Mouse (Mus musculus): ENCODE measurements around the gene Olfr1193. TPM values are rescaled to one million over a fixed set of nuclear protein-coding genes. Genes with fewer than 3 reads are reported as not detected.

Gene Olfr1193
- not detected in 2 replicates for polyA plus RNA-seq (2012; rRNA removed)

DNA sequence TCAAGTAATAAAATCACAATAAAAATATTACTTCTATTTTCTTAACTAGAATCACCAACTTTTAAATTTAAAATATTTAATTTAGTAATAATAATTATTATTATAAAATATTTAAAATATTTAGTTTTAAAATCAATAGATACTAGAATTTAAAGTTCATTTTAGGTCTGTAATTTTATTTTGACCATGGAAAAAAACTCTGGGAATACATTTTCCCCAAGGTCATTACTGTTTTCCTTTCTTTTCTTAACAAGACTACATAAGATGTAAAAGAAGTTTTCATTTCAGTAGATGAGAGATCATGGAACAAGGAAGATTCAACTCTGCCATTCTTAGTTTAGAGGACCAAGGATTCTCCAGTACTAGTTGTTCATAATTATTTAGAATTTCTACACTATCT, at the start of gene Olfr1193:
Gene Olfr1193 (plus strand): TSS at position 301 of the 400 bp plus-strand sequence.

DNA sequence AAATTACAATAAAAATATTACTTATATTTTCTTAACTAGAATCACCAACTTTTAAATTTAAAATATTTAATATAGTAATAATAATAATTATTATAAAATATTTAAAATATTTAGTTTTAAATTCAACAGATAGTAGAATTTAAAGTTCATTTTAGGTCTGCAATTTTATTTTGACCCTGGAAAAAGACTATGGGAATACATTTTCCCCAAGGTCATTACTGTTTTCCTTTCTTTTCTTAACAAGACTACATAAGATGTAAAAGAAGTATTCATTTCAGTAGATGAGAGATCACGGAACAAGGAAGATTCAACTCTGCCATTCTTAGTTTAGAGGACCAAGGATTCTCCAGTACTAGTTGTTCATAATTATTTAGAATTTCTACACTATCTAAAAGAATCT, 35.2 kb upstream of the Olfr1193 start, which contains the start of gene Olfr1191-ps1:
Gene Olfr1191-ps1 (plus strand): TSS at position 301 of the 400 bp plus-strand sequence.

DNA sequence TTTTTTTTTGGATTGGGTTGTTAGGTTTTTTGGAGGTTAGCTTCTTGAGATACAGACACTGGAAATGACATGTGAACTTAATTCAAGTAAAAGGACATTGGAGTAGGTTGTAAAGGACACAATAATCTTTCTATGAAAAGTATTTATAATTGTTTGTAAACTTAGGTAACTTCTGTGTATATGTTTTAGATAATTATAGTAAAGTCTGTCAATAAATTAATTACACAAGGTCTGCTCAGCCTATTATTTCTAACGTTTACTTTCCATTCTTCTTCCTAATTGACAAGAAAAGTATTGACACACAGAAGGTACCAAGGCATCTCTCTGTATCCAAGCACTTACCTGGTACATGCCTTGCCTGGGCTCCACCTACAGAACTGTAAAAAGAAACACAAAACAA, 27.2 kb upstream of the Olfr1193 start, which contains the start of gene Olfr1192-ps1:
Gene Olfr1192-ps1 (plus strand): TSS at position 301 of the 400 bp plus-strand sequence.

DNA sequence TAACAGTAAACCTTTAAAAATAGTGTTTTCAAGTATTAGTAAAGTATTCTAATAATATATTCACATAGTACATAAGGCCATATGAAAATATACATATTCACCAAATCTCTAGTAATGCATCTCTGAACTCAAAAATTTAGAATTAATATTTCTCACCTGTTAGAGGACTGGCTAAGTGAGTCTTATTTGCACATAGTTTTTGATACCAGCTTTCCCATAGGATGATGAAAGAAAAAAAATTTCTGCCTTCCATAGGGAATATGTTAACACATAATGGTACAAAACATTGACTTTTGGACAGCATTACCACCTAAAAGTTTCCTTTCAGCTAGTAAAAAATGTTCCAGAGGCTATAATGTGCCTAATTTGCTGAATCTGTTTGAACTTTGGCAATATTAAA, 13.7 kb downstream of the Olfr1193 start, which contains the start of gene Olfr1195:
Gene Olfr1195 (minus strand): TSS at position 101 of the 400 bp plus-strand sequence.

DNA sequence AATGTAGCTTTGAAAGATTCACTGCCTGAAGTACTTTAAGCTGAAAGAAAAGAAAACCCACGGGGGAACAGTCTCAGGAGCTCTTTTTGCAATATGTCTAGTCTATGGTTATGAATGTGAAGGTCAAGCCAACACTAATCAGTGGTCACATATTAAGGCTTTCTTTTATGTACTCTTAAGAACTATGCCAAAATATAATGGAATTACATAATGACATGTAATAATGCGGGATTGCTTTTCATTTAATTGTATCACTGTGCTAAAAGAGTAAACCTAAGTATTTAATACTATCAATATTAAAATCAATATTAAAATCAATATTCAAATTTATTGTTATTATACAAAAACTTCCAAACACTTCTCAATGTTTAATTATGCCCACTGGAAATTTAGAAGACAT, 29.1 kb downstream of the Olfr1193 start, which contains the start of gene Olfr1196:
Gene Olfr1196 (minus strand): TSS at position 101 of the 400 bp plus-strand sequence.

Other genes starting within 250 kb of the Olfr1193 start
- not detected in 2 replicates for gene Olfr1181, start 249.5 kb upstream of the Olfr1193 start, polyA plus RNA-seq (2012; rRNA removed)
- not detected in 2 replicates for gene Gm13757, start 226.5 kb upstream of the Olfr1193 start, polyA plus RNA-seq (2012; rRNA removed)
- gene Olfr1183, start 220.8 kb upstream of the Olfr1193 start, polyA plus RNA-seq (2012; rRNA removed): not detected in 2 replicates
- gene Olfr1184, start 192.0 kb upstream of the Olfr1193 start, polyA plus RNA-seq (2012; rRNA removed): not detected in 2 replicates
- not detected in 2 replicates for gene Olfr1185-ps1, start 182.3 kb upstream of the Olfr1193 start, polyA plus RNA-seq (2012; rRNA removed)
- gene Olfr1186, start 157.1 kb upstream of the Olfr1193 start, polyA plus RNA-seq (2012; rRNA removed): not detected in 2 replicates
- gene Olfr1188, start 118.7 kb upstream of the Olfr1193 start, polyA plus RNA-seq (2012; rRNA removed): not detected in 2 replicates
- not detected in 2 replicates for gene Olfr1189, start 89.2 kb upstream of the Olfr1193 start, polyA plus RNA-seq (2012; rRNA removed)
- gene Olfr1191-ps1, start 35.1 kb upstream of the Olfr1193 start, polyA plus RNA-seq (2012; rRNA removed): not detected in 2 replicates
- not detected in 2 replicates for gene Olfr1192-ps1, start 27.1 kb upstream of the Olfr1193 start, polyA plus RNA-seq (2012; rRNA removed)
- gene Olfr1195, start 13.6 kb downstream of the Olfr1193 start, polyA plus RNA-seq (2012; rRNA removed): not detected in 2 replicates
- gene Olfr1196, start 29.0 kb downstream of the Olfr1193 start, polyA plus RNA-seq (2012; rRNA removed): not detected in 2 replicates
- not detected in 2 replicates for gene Olfr1197, start 56.7 kb downstream of the Olfr1193 start, polyA plus RNA-seq (2012; rRNA removed)
- gene Olfr1198, start 75.7 kb downstream of the Olfr1193 start, polyA plus RNA-seq (2012; rRNA removed): not detected in 2 replicates
- not detected in 2 replicates for gene Olfr1199, start 84.8 kb downstream of the Olfr1193 start, polyA plus RNA-seq (2012; rRNA removed)
- not detected in 2 replicates for gene Olfr1200, start 94.9 kb downstream of the Olfr1193 start, polyA plus RNA-seq (2012; rRNA removed)
- gene Olfr1201, start 117.4 kb downstream of the Olfr1193 start, polyA plus RNA-seq (2012; rRNA removed): not detected in 2 replicates
- not detected in 2 replicates for gene Olfr1202, start 138.9 kb downstream of the Olfr1193 start, polyA plus RNA-seq (2012; rRNA removed)
- gene Olfr1205, start 154.1 kb downstream of the Olfr1193 start, polyA plus RNA-seq (2012; rRNA removed): not detected in 2 replicates
- not detected in 2 replicates for gene Olfr1204, start 173.7 kb downstream of the Olfr1193 start, polyA plus RNA-seq (2012; rRNA removed)
- not detected in 2 replicates for gene Olfr1206, start 187.6 kb downstream of the Olfr1193 start, polyA plus RNA-seq (2012; rRNA removed)
- not detected in 2 replicates for gene Olfr1208, start 226.7 kb downstream of the Olfr1193 start, polyA plus RNA-seq (2012; rRNA removed)
- not detected in 2 replicates for gene Olfr1209, start 239.5 kb downstream of the Olfr1193 start, polyA plus RNA-seq (2012; rRNA removed)

All from ovary, adult 2 months (tissue).